Mouse (Mus musculus) neural tube, embryonic 14.5 days (tissue): Measurements from ENCODE around the gene Kri1. TPM values are rescaled to one million over a fixed set of nuclear protein-coding genes. Genes with fewer than 3 reads are reported as not detected.

Experiments used
- ATAC-seq: fragments of 200-750 bp; cut with Nextera tagmentation; 2 replicates; pipeline ENCODE4 v1.8.0; 2017; ENCODE audit warnings: low read depth, mild to moderate bottlenecking, moderate TSS enrichment, moderate library complexity
- H3K27ac ChIP-seq: fragments of 300-500 bp; sonication (generic); 2 replicates; pipeline ENCODE4 v1.5.1; 2014; ENCODE audit warnings: low read depth, mild to moderate bottlenecking, control low read depth, low read length, moderate library complexity, mixed read lengths
- H3K27me3 ChIP-seq: fragments of 300-500 bp; sonication (generic); 2 replicates; pipeline ENCODE4 v1.6.1; 2014; ENCODE audit warnings: low read length; ENCODE audit not compliant: control insufficient read depth, insufficient read depth
- H3K36me3 ChIP-seq: fragments of 300-500 bp; sonication (generic); 2 replicates; pipeline ENCODE4 v1.6.1; 2014; ENCODE audit warnings: low read length, mixed read lengths; ENCODE audit not compliant: control insufficient read depth, insufficient read depth
- H3K4me1 ChIP-seq: fragments of 300-500 bp; sonication (generic); 2 replicates; pipeline ENCODE4 v1.6.1; 2014; ENCODE audit warnings: low read length; ENCODE audit not compliant: control insufficient read depth, insufficient read depth
- H3K4me2 ChIP-seq: fragments of 300-500 bp; sonication (generic); 2 replicates; pipeline ENCODE4 v1.6.1; 2014; ENCODE audit warnings: mild to moderate bottlenecking, low read depth, low read length, control low read depth
- H3K4me3 ChIP-seq: fragments of 300-500 bp; sonication (generic); 2 replicates; pipeline ENCODE4 v1.5.1; 2014; ENCODE audit warnings: low read depth, low read length, control low read depth, mixed read lengths
- H3K9ac ChIP-seq: fragments of 300-500 bp; sonication (generic); replicated peaks from 2 replicates; pipeline ENCODE4 v1.6.1; 2014; ENCODE audit warnings: low read depth, mild to moderate bottlenecking, control low read depth, low read length, mixed read lengths
- H3K9me3 ChIP-seq: fragments of 300-500 bp; sonication (generic); 2 replicates; pipeline ENCODE4 v1.6.1; 2016; ENCODE audit warnings: low read length; ENCODE audit not compliant: control insufficient read depth
- WGBS: fragments of 180-500 bp; shearing (Covaris S2); extraction: QIAGEN DNeasy Blood & Tissue Kit; methylation state at CpG from one replicate; pipeline ENCODE4 v1.1.7; 2014; 5-methylcytosine and 5-hydroxymethylcytosine counted together
- polyA plus RNA-seq: library from polyadenylated mRNA; unstranded; fragments of >200 nt; fragmentation: Nextera tagmentation; extraction: Ambion mirVana; gene quantifications from 2 replicates; pipeline ENCODE4 v1.2.1, GENCODE M21; 2014

Kri1 gene
- polyA plus RNA-seq, 1 experiment from 2014 or later, result 14.2 TPM

DNA sequence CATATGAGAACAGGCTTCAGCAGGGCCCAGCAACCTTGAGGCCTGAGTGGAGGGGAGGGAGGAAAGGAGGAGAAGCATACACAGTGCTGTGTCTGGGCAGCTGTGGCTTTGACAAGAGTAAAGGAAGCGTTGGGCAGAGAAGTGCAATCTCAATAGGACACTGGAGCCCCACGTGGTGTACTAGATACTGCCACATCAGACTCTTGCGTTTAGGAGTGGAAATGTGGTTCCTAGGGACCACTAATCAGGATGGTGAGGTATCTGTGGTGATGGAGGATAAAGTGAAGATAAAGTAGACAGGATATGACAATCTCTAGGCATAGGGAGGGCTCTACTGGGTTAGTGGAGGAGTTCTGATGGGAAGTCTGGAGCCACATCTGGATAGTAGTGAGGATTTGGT lies 1.0 kb downstream of the Kri1 start:
- Histone ChIP-seq H3K9me3 (no peaks in the 10 kb centered on the region), H3K4me1 (peaks cover 26% of the 10 kb centered on the region), H3K27ac (no peak overlapping the region; the same call in 1 of the 2 replicates), H3K4me2 (peak overlapping the region; percentile 84), H3K9ac (peak overlapping the region; percentile 60; the same call in 1 of the 2 replicates), H3K4me3 (peak overlapping the region; percentile 65), H3K36me3 (peaks cover 16% of the 10 kb centered on the region; the same call in 1 of the 2 replicates), H3K27me3 (no peaks in the 10 kb centered on the region)
- ATAC-seq, result no peak
- 63% methylated on average over 3 of the region's 3 CpGs for WGBS

DNA sequence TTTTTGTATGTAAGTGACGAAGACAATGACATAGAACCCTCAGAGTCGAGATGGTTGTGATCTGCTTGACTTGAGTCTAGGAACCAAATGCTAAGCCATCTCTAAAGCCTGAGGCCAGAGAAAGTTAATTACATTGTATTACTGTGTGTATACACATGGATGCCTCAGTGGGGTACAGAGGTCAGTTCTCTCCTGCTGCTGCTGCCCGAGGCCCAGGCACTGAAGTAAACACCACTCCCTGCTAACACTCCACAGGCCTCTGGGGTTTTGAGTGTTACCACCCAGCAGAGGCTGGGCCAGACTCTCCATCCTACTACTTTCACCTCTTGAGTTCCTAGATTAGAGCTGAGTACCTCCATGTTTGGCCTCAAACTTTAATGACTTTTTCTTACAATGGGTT lies 3.8 kb downstream of the Kri1 start:
- H3K9ac ChIP-seq, result no peak overlapping the region
- H3K27me3 ChIP-seq, result no peaks in the 10 kb centered on the region
- ATAC-seq, result no peak
- WGBS, result 92% methylated on average over 3 of the region's 3 CpGs
- peaks cover 17% of the 10 kb centered on the region for H3K4me1 ChIP-seq
- no peak overlapping the region for H3K4me2 ChIP-seq
- no peaks in the 10 kb centered on the region for H3K9me3 ChIP-seq
- no peak overlapping the region for H3K4me3 ChIP-seq
- peaks cover 37% of the 10 kb centered on the region for H3K36me3 ChIP-seq
- no peak overlapping the region for H3K27ac ChIP-seq

DNA sequence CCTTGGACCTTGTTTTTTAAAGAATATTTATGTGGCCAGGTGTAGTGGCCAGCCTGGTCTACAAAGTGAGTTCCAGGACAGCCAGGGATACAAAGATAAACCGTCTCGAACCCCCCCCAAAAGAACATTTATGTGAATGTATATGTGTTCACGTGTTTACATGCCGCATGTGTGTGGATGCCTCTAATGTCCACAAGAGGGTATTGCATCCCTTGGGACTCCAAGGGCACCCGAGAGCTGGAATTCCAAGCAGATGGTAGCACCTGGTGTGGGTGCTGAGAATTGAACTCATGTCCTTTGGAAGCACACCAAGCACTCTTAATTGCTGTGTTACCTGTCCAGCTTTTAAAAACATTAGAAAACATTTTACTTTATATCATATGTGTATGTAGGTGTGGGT lies 4.2 kb downstream of the Kri1 start:
- Histone ChIP-seq H3K36me3 (peaks cover 41% of the 10 kb centered on the region), H3K4me2 (no peak overlapping the region), H3K9me3 (no peaks in the 10 kb centered on the region), H3K27ac (no peak overlapping the region), H3K4me3 (no peak overlapping the region), H3K9ac (no peak overlapping the region), H3K27me3 (no peaks in the 10 kb centered on the region), H3K4me1 (peaks cover 13% of the 10 kb centered on the region)
- ATAC-seq, result no peak
- WGBS, result 92% methylated on average over 5 of the region's 5 CpGs

DNA sequence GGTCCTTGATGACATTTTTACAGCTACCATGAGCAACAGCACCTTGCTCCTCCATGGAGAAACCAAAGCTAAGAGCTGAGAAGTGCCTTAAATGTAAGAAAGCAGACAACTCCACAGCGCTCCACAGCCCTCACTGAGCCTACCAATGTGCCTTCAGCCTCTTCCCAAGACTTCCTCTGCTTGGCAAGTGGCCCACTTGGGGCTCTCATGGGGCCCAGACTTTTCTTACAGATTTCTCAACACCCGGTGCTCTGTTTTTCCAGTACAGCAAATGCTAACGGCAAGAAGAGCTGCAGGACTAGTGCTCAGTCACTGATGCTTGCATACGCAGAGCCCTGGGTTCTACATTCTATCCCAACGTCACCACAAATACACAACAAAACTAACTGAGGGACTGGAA lies 10.0 kb downstream of the Kri1 start:
- no peaks in the 10 kb centered on the region for H3K27me3 ChIP-seq
- H3K9ac ChIP-seq, result no peak overlapping the region
- WGBS, result 97% methylated on average over 5 of the region's 5 CpGs
- H3K4me1 ChIP-seq, result no peaks in the 10 kb centered on the region
- H3K9me3 ChIP-seq, result no peaks in the 10 kb centered on the region
- ATAC-seq, result no peak
- no peak overlapping the region for H3K27ac ChIP-seq
- H3K36me3 ChIP-seq, result peaks cover 78% of the 10 kb centered on the region
- H3K4me2 ChIP-seq, result no peak overlapping the region
- no peak overlapping the region for H3K4me3 ChIP-seq

DNA sequence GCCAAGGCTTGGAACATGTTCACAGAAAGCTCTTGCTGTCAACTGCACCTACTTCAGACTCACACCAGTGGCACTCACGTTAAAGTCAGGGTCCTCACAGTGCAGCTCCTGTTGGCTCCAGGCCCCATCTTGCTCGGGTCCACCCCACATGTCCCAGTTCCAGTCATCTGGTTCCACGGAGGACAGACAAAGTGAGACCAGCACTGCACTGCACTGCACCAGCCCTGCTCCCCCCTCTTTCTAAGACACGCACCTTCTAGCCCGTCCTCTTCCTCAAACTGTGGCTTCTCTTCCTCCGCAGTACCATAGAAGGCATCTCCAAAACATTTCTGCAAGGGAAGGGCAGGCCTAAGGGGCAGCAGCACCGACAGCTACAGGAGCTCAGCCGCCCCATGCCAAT lies 11.5 kb downstream of the Kri1 start:
- ATAC-seq, result no peak
- Histone ChIP-seq H3K4me3 (no peak overlapping the region), H3K27me3 (no peaks in the 10 kb centered on the region), H3K9me3 (no peaks in the 10 kb centered on the region), H3K36me3 (peaks cover 89% of the 10 kb centered on the region), H3K4me2 (no peak overlapping the region), H3K27ac (no peak overlapping the region), H3K9ac (no peak overlapping the region), H3K4me1 (no peaks in the 10 kb centered on the region)
- WGBS, result 93% methylated on average over 8 of the region's 8 CpGs

DNA sequence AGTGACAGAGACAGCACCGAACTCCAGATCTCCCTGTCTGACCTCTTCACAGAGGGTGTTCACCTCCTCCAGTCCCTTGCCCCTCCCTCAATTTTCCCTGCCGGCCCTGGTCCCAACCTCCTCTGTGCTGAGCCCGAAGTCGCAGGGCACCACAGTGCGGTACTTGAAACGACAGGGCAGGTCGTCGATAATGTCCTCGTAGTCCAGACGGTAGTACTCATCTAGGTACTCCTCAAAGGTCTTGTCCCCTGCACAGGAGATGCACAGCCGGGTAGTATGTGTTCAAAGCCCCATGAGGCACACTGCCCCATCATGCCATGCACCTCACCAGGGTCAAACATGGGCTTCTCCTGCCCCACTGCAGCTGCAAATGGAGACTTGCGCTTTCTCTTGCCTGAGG lies 12.0 kb downstream of the Kri1 start:
- H3K36me3 ChIP-seq, result peaks cover 90% of the 10 kb centered on the region
- H3K27ac ChIP-seq, result no peak overlapping the region
- H3K4me1 ChIP-seq, result no peaks in the 10 kb centered on the region
- H3K4me3 ChIP-seq, result no peak overlapping the region
- no peak overlapping the region for H3K9ac ChIP-seq
- no peak for ATAC-seq
- H3K27me3 ChIP-seq, result no peaks in the 10 kb centered on the region
- 91% methylated on average over 12 of the region's 12 CpGs for WGBS
- H3K9me3 ChIP-seq, result no peaks in the 10 kb centered on the region
- H3K4me2 ChIP-seq, result no peak overlapping the region

DNA sequence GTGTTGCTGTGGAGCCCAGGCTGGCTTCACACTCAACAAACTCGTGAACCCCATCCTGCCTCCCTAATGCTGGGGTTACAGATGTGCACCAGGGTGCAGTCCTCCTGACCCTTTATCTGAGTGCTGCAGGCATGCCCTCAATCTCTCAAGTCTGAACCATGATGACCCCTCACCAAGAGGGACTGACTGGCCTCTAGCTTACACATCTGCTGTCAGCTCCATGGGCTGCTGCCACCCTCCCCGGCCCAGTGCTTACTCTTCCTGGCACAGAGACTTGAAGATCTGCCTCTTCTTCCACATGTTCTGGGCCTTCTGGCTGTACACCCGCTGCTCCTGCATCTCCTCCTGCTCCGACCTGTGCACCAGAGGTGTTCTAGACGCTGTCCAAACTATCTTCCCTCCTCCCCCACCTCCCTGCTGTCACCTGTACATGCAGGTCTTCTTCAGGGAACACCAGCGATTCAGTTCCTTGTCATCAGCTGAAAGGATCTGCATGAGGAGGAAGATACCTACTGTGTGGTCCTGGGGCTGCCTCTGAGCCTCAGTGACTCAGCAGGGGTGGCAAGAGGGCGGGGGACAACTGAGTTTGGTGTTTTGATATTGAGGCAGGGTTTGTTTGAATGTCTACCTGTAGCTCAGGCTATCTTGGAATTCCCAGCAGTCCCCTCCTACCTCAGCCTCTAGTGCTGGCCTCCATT lies 12.6 kb downstream of the Kri1 start:
- no peak overlapping the region for H3K4me3 ChIP-seq
- H3K36me3 ChIP-seq, result peaks cover 93% of the 10 kb centered on the region
- no peak for ATAC-seq
- H3K27me3 ChIP-seq, result no peaks in the 10 kb centered on the region
- no peak overlapping the region for H3K27ac ChIP-seq
- WGBS, result 92% methylated on average over 7 of the region's 7 CpGs
- no peak overlapping the region for H3K4me2 ChIP-seq
- no peaks in the 10 kb centered on the region for H3K4me1 ChIP-seq
- no peaks in the 10 kb centered on the region for H3K9me3 ChIP-seq
- H3K9ac ChIP-seq, result no peak overlapping the region

DNA sequence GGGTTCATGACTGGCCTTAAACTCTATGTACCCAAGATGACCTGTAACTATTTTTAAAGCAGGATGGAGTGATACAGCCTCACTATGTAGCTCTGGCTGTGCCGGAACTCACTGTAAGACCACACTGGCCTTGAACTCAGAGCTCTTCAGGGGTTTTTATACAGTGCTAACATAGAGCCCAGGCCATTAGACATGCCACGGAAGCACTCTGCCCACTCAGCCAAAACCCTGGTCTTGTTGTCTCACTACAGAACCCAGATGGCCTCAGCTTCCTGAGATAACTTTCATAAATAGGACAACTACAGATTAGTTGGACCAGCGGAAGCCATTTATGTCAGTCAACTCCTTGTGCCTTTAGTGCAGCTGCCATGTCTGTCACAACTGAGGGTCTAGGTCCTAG lies 13.4 kb downstream of the Kri1 start:
- Histone ChIP-seq H3K27ac (no peak overlapping the region), H3K9ac (no peak overlapping the region), H3K4me3 (no peak overlapping the region), H3K9me3 (no peaks in the 10 kb centered on the region), H3K4me2 (no peak overlapping the region), H3K27me3 (no peaks in the 10 kb centered on the region), H3K4me1 (no peaks in the 10 kb centered on the region), H3K36me3 (peaks cover 90% of the 10 kb centered on the region)
- 94% methylated on average over 3 of the region's 3 CpGs for WGBS
- no peak for ATAC-seq

DNA sequence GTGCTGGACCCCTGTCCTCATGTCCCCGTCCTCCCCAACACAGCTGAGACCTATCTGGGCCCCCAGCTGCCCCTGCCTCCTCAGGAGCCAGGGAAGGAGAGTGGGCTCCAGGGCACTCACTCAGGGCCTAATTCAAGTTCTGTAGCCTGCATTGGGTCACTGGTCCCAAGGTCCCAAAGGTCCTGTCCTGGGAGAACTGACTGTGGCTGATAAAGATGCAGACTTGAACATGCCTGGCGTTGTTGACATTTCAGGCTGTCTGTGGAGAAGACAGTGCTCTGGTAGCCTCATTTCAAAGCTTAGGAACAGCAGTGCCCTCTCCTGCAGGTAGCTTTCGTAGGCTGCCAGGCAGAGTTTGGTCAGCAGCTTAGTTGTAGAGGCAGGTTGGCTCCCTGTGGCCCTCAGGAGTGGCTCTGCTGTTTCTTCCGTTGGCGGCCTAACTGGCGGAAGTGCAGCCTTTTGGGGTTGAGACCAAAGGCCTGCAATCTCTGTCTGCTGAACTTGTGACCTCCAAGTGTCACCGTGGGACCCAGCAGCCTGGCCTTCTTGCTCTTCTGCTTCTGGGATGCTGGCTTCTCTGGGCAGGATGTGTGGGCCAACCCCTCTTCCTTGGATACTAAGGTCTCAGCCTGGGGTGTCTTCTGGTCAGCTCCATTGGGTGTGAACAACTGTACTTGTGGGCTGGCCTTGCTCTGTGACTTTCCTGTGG lies 14.1 kb downstream of the Kri1 start:
- 82% methylated on average over 7 of the region's 7 CpGs for WGBS
- no peak overlapping the region for H3K27ac ChIP-seq

More for the DNA sequence above, 14.1 kb downstream of the Kri1 start:
- Histone ChIP-seq H3K9me3 (no peaks in the 10 kb centered on the region), H3K4me3 (no peak overlapping the region), H3K4me1 (no peaks in the 10 kb centered on the region), H3K36me3 (peaks cover 87% of the 10 kb centered on the region), H3K27me3 (no peaks in the 10 kb centered on the region), H3K4me2 (no peak overlapping the region), H3K9ac (no peak overlapping the region)
- no peak for ATAC-seq
